Mouse (Mus musculus): ENCODE data around the gene Psmd1.

DNA sequence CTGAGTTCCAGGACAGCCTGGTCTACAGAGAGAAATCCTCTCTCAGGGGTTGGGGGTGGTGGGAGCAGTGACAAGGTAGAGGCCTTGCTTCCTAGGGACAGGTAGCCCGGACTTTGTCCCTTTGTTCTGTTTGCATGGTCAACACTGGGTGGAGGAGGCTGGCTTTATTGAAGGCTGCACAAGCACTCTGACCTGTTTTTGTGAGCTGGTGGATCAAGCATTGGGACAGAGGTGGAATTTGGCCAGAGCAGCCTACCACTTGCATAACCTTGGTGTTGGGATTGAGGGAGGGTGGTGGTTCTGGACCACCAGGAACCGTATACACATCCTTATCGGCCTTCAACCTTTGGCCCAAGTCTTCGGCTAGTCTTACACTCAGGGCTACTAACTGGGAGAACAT lies 7.9 kb upstream of the Psmd1 start:
- TF ChIP-seq CTCF (conservative IDR thresholded peaks at IDR 0.05; ENCODE audit: low read length) (no peak), POU5F1 (IDR thresholded peaks at IDR 0.05; ENCODE audit: borderline replicate concordance, low read length) (no peak)

Measured in E14TG2a.4 (cell line).